Mouse (Mus musculus): ENCODE results near the gene St6galnac3.

DNA sequence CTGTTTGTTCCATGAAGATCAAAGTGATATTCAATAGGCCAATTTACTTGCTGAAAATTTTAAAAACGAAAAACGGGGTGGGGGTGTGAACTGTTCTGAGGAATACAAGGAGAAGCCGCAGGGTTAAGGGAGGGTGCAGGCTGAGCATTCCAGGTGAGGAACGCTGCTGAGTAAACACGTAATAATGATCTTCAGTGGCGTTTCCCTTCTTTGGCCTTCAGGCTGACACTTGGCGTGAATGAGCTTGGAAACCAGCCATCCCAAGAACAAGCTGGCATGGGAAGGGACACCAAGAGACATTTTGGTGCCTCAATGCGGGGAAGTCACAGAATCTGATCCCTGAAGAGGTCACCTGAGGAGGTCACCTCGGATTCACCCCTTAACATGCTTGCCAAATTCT lies 411.8 kb downstream of the St6galnac3 start:
- TF ChIP-seq CTCF (IDR thresholded peaks at IDR 0.05) = no peak
- TF ChIP-seq POLR2A (IDR thresholded peaks at IDR 0.05; ENCODE audit: insufficient read depth, low read depth, low read length) = no peak
- TF ChIP-seq EP300 (IDR thresholded peaks at IDR 0.05; ENCODE audit: insufficient read depth, low read depth, low read length) = no peak
